Mouse (Mus musculus) lung, postnatal 0 days (tissue): ENCODE data around the gene AA986860.

Experiments
- CTCF ChIP-seq: IDR thresholded peaks from 2 replicates; pipeline ENCODE4 v1.5.1; 2016; ENCODE audit warnings: antibody characterized with exemption, mild to moderate bottlenecking
- EP300 ChIP-seq: IDR thresholded peaks from 2 replicates; pipeline ENCODE4 v1.6.1; 2016; ENCODE audit warnings: antibody characterized with exemption, mild to moderate bottlenecking, control low read depth

DNA sequence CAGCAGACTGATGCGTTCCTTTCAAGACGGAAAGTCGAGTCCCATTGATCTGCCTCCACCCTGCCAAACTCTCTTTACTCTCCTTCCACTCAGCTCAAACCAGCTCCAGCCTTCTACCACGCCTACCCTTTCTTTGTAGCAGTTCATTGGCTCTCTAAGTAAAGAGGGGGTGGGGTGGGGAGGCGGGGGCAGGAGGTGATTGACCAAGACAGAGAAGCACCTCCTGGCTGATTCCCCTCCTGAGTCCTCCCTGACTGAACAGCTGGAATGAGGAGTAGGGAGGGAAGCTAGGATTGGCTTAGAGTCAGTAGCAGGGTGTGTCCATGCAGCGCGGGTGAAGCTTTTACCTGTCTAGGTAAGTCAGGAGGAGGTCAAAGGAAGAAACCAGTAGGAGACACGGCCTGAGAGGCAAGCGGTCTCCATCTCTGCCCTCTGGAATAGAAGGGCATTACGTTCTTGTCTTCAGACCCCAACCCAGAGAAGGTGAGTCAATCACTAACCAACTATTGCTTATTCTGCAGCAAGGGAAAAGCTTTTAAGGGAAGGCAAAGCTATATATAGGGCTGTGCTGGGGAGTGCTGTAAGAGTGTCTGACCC, at the start of gene AA986860:
- TF ChIP-seq EP300 (no peak), CTCF (no peak)
